Mouse (Mus musculus): ENCODE results near the gene Dip2c. TPM values are rescaled to one million over a fixed set of nuclear protein-coding genes. Genes with fewer than 3 reads are reported as not detected.

Gene Dip2c
- polyA plus RNA-seq, 1 experiment from 2014 or later: 2.6 TPM

- DNase-seq (ENCODE audit: low spot score) (no peak), ATAC-seq (ENCODE audit: low FRiP score, low TSS enrichment) (no peak)
- H3K27ac ChIP-seq (replicated peaks): no peak overlapping the region
- 57% methylated on average over 6 of the region's 6 CpGs for WGBS
- no peak overlapping the region for H3K9ac ChIP-seq (ENCODE audit: low read length)
- no peaks in the 10 kb centered on the region for H3K27me3 ChIP-seq (ENCODE audit: control insufficient read depth, insufficient read depth, low read length)
- H3K36me3 ChIP-seq (ENCODE audit: control insufficient read depth, insufficient read depth, low read length): no peaks in the 10 kb centered on the region; the same call in 1 of the 2 replicates
- no peak overlapping the region for H3K4me3 ChIP-seq (ENCODE audit: low read depth, low read length)
- TF ChIP-seq EP300 (optimal IDR thresholded peaks at IDR 0.05) (no peak), CTCF (IDR thresholded peaks at IDR 0.05; ENCODE audit: low read depth) (no peak)
- H3K9me3 ChIP-seq (ENCODE audit: control insufficient read depth, low read length): 0 out of 2 replicates have a peak, but pooled peaks cover 4% of the 10 kb centered on the region
- no peaks in the 10 kb centered on the region for H3K4me1 ChIP-seq (replicated peaks; ENCODE audit: control insufficient read depth, insufficient read depth)
- H3K4me2 ChIP-seq (replicated peaks; ENCODE audit: low read depth): no peak overlapping the region
Measured at GRCm38 (mm10) chr13:9445533-9446294, 169.4 kb downstream of the Dip2c start.

- DNase-seq (ENCODE audit: low spot score) (no peak), ATAC-seq (ENCODE audit: low FRiP score, low TSS enrichment) (no peak)
- Histone ChIP-seq H3K4me3 (ENCODE audit: low read depth, low read length) (no peak overlapping the region), H3K9ac (ENCODE audit: low read length) (no peak overlapping the region), H3K36me3 (ENCODE audit: control insufficient read depth, insufficient read depth, low read length) (no peaks in the 10 kb centered on the region; the same call in 1 of the 2 replicates), H3K4me1 (replicated peaks; ENCODE audit: control insufficient read depth, insufficient read depth) (no peaks in the 10 kb centered on the region), H3K27me3 (ENCODE audit: control insufficient read depth, insufficient read depth, low read length) (no peaks in the 10 kb centered on the region), H3K9me3 (ENCODE audit: control insufficient read depth, low read length) (0 out of 2 replicates have a peak, but pooled peaks cover 4% of the 10 kb centered on the region), H3K27ac (replicated peaks) (no peak overlapping the region), H3K4me2 (replicated peaks; ENCODE audit: low read depth) (no peak overlapping the region)
- TF ChIP-seq EP300 (optimal IDR thresholded peaks at IDR 0.05) (no peak), CTCF (IDR thresholded peaks at IDR 0.05; ENCODE audit: low read depth) (no peak)
- 71% methylated on average over 4 of the region's 4 CpGs for WGBS
Measured at GRCm38 (mm10) chr13:9446448-9447115, 170.3 kb downstream of the Dip2c start.

- Histone ChIP-seq H3K4me3 (ENCODE audit: low read depth, low read length) (no peak overlapping the region), H3K9ac (ENCODE audit: low read length) (no peak overlapping the region), H3K36me3 (ENCODE audit: control insufficient read depth, insufficient read depth, low read length) (no peaks in the 10 kb centered on the region), H3K27me3 (ENCODE audit: control insufficient read depth, insufficient read depth, low read length) (no peaks in the 10 kb centered on the region), H3K9me3 (ENCODE audit: control insufficient read depth, low read length) (no peaks in the 10 kb centered on the region), H3K4me2 (replicated peaks; ENCODE audit: low read depth) (no peak overlapping the region), H3K4me1 (replicated peaks; ENCODE audit: control insufficient read depth, insufficient read depth) (0 out of 2 replicates have a peak, but pooled peaks cover 2% of the 10 kb centered on the region), H3K27ac (replicated peaks) (no peak overlapping the region)
- ATAC-seq (ENCODE audit: low FRiP score, low TSS enrichment) (no peak), DNase-seq (ENCODE audit: low spot score) (no peak)
- WGBS: 65% methylated on average over 3 of the region's 3 CpGs
- TF ChIP-seq EP300 (optimal IDR thresholded peaks at IDR 0.05) (no peak), CTCF (IDR thresholded peaks at IDR 0.05; ENCODE audit: low read depth) (no peak)
Measured at GRCm38 (mm10) chr13:9450276-9450675, 173.9 kb downstream of the Dip2c start.

- 74% methylated on average over 3 of the region's 3 CpGs for WGBS
- no peak for DNase-seq (ENCODE audit: low spot score)
Measured at GRCm38 (mm10) chr13:9451952-9452351, 175.6 kb downstream of the Dip2c start.

GRCm38 (mm10) chr13:9454426-9455177, 178.3 kb downstream of the Dip2c start:
- H3K9me3 ChIP-seq (ENCODE audit: control insufficient read depth, low read length): no peaks in the 10 kb centered on the region
- no peak overlapping the region for H3K4me2 ChIP-seq (replicated peaks; ENCODE audit: low read depth)
- H3K9ac ChIP-seq (ENCODE audit: low read length): no peak overlapping the region
- no peaks in the 10 kb centered on the region for H3K36me3 ChIP-seq (ENCODE audit: control insufficient read depth, insufficient read depth, low read length)
- no peaks in the 10 kb centered on the region for H3K27me3 ChIP-seq (ENCODE audit: control insufficient read depth, insufficient read depth, low read length)
- H3K4me1 ChIP-seq (replicated peaks; ENCODE audit: control insufficient read depth, insufficient read depth): 0 out of 2 replicates have a peak, but pooled peaks cover 2% of the 10 kb centered on the region
- H3K4me3 ChIP-seq (ENCODE audit: low read depth, low read length): no peak overlapping the region
- ATAC-seq (ENCODE audit: low FRiP score, low TSS enrichment) (no peak), DNase-seq (ENCODE audit: low spot score) (no peak)
- TF ChIP-seq CTCF (IDR thresholded peaks at IDR 0.05; ENCODE audit: low read depth): no peak
- no peak for TF ChIP-seq EP300 (optimal IDR thresholded peaks at IDR 0.05)
- H3K27ac ChIP-seq (replicated peaks): no peak overlapping the region
- 66% methylated on average over 4 of the region's 4 CpGs for WGBS

More at GRCm38 (mm10) chr13:9451952-9452351, 175.6 kb downstream of the Dip2c start:
- H3K4me2 ChIP-seq (replicated peaks; ENCODE audit: low read depth): no peak overlapping the region
- no peak for ATAC-seq (ENCODE audit: low FRiP score, low TSS enrichment)
- no peaks in the 10 kb centered on the region for H3K36me3 ChIP-seq (ENCODE audit: control insufficient read depth, insufficient read depth, low read length)
- H3K27me3 ChIP-seq (ENCODE audit: control insufficient read depth, insufficient read depth, low read length): no peaks in the 10 kb centered on the region
- no peaks in the 10 kb centered on the region for H3K9me3 ChIP-seq (ENCODE audit: control insufficient read depth, low read length)
- H3K4me3 ChIP-seq (ENCODE audit: low read depth, low read length): no peak overlapping the region
- no peak overlapping the region for H3K27ac ChIP-seq (replicated peaks)
- H3K4me1 ChIP-seq (replicated peaks; ENCODE audit: control insufficient read depth, insufficient read depth): 0 out of 2 replicates have a peak, but pooled peaks cover 2% of the 10 kb centered on the region
- H3K9ac ChIP-seq (ENCODE audit: low read length): no peak overlapping the region
- TF ChIP-seq EP300 (optimal IDR thresholded peaks at IDR 0.05) (no peak), CTCF (IDR thresholded peaks at IDR 0.05; ENCODE audit: low read depth) (no peak)
